Mouse (Mus musculus) layer of hippocampus, adult 9-10 months (tissue): ENCODE data around the gene Uchl4.

Experiments
- DNase-seq: peaks from one replicate; pipeline ENCODE4 v3.0.0; 2022; ENCODE audit warnings: low spot score

The Uchl4 gene

DNA sequence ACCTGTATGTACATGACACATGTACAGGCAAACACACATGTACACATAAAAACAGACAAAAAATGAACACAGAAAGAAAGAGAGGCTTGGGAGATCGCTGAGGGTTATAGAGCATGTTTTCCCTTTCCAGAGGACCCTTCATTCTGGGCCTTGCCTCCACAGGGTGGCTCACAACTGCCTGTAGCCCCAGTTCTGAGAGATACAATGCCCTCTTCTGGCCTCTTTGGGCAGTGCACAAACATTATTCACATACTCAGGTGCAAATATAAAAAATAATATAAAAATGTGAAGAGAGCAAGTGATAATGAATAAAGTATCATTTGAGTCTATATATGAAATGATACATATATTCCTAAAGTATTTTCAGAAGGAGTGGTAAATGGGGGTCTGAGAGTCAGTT, 39.9 kb downstream of the Uchl4 start:
- no peak for DNase-seq

- DNase-seq: peak; percentile 37
Observed at GRCm38 (mm10) chr9:64277706-64278105, 42.7 kb downstream of the Uchl4 start.

DNA sequence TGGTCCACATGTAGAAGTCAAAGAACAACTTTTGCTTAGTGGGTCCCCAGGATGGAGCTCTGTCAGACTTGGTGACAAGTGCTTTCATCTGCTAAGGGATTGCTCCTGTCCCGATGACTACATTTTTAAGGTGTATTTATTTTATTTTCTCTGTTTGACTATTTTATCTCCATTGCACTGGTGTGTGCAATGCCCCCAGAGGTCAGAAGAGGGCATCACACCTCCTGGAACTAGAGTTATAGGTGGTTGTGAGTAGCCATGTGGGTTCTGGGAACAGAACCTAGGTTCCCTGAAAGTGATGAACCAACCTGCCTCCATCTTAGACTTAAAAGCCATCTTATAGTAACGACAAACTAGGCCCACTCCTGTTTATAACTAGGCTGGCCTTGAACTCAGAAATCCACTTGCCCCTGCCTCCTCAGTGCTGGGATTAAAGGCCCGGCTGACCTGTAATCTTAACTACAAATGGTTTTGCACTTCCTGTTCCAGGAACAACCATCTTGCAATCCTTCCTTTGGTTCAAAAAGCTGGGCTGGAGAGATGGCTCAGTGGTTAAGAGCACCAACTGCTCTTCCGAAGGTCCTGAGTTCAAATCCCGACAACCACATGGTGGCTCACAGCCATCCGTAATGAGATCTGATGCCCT, 43.8 kb downstream of the Uchl4 start:
- no peak for DNase-seq

GRCm38 (mm10) chr9:64281105-64281780, 46.2 kb downstream of the Uchl4 start, which contains the start of gene Tipin:
Tipin (plus strand) TSS chr9:64281581.
- peak; percentile 83 for DNase-seq

DNA sequence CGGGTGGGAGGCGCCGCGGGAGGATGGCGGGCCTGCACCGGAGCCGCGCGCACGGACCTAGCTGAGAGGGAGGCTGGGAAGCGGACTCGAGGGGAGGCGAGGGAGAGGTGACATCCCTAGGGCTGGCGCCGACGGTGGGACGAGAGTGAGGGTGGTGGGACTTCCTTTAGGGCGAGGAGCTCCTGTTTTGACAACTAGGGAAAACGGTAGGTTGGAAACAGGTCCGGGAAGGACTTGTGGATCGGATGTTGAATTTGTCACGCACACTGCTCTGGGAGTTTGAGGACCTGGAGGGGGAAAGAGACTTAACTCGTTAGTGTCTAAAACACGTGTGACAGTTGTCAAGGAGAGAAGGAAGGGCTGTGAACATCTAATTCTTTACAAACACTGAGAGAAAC, 46.8 kb downstream of the Uchl4 start:
- DNase-seq: no peak

- DNase-seq: no peak
Observed at GRCm38 (mm10) chr9:64282404-64282987, 47.5 kb downstream of the Uchl4 start.
